Mouse (Mus musculus) activated CD4-positive, CD25-positive, alpha-beta regulatory T cell (primary cell): ENCODE measurements around the gene Kctd11. TPM values are rescaled to one million over a fixed set of nuclear protein-coding genes. Genes with fewer than 3 reads are reported as not detected.

Experiments
- polyA plus RNA-seq, 2 experiments: library from polyadenylated mRNA; unstranded; fragments of 100-300 nt; shearing (Covaris generic); gene quantifications; one replicate each; pipeline ENCODE4 v1.2.1; 2017

Kctd11 gene
- 1 to 10 TPM in 1 of 2 experiments, under 1 TPM in 1; 0.39 to 3.3 TPM for polyA plus RNA-seq

GRCm38 (mm10) chr11:69880853-69881603 is at the start of gene Kctd11:
Gene Kctd11 (minus strand): TSS chr11:69881406.

DNA sequence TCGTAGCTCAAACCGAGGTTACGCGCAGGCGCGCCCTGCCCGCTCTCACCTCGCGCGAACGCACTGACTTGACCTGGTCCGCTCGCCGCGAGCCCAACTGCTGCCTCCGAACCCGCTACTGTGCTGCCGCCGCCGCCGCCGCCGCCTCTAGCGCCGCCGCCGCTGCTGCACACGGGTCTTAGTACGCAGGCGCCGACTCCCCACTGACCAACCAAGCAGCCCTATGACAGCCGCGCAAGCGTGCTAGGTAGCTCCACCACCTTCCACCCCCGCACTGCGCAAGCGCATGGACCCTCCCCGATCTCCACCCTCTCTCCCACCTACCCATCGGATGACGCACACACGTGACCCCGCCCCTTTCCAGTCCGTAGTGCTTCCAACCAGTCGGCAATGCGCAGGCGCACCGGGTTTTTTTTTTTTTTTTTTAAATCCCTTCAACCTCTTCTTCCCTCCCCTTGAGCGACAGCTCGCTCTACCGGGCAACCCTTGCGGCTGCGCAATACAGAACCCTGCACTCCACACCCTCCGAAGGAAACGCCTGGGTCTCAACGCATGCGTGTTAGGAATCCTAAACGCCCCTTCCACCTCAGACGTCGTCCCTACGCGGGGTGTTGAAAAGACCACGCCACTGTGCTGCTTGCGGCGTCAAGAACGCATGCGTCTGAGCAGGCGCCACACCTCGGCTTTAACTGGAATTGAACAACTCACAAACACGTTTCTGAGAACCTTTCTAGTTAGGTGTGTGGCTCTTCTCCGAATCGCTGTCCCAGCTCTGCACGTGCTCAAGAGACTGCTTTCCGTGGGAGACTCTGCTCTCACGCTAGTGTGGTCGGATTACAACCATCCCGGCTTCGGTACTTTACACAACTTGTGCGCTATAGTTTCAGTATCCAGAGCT is 40.2 kb upstream of the Kctd11 start, which contains the start of gene Eif5a:
Gene Eif5a, minus strand, starts transcription at position 845 of the 898 bp plus-strand sequence.

GRCm38 (mm10) chr11:69913554-69914371 is 32.6 kb upstream of the Kctd11 start, which contains the start of gene Gps2:
Gene Gps2 (plus strand): TSS chr11:69913888.

DNA sequence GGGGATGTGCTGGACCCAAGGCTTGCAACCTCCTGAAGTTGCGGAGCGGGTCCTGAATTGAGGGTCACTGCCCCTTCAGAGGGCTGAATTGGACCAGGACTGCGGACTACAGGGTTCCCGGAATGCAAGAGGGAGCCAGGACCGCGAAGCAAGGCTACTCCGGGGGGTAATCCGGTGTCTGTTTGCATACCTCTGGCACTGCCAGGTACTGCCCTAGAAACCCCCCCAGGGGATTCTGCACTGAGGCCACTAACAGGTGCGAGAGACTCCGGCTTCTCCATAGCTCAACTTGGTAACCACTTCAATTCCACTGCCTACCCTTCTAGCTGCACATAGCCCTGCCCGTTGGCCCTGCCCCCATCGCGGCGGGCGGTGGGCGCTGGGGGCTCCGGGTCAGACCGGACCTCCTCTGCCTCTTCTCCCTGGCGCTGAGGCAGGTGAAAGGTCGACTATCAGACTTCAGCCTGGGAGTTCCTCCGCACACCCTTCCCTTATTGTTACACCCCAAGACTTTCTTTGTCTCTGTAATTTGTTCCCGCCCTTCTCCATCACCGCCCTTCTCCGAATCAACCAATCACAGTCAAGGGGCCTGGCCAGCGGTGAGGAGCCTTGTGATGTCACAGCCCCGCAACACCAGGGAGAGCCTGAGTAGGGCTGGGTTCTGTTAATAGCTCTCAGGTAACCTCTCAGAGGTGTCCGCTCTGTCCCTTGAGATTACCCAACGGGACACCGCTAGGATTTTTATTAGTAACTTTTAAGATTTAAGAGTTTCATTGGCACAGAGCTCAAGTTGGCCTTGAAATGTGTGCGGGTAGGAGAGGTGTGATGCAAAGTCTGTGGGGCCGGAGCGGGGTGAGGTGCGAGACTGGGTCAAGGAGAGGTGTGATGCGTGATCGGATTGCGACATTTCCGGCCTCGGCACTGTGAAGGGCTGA is 19.5 kb upstream of the Kctd11 start, which contains the start of the genes 2810408A11Rik and Neurl4:
Gene 2810408A11Rik, minus strand, starts transcription at position 517 of the 935 bp plus-strand sequence.
Gene Neurl4, plus strand, starts transcription at position 602 of the 935 bp plus-strand sequence.

DNA sequence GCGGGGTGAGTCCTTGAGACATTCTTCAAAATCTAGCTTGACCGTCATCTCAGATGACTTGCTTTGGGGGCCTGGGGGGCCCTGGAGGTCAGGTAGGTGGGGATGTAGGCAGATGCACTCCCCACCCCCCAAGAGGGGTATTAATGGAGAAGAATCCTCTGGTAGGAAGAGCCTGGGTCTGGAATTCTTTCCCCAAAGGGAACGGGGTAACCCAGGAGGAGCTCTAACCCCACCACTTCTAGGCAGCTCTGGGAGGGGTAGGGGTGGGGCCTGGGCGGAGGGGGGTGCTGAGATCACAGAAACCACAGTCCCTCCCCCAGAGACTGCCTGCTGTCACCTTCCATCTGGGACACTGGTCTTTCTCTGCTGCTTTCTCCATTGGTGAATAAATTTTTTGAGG is 14.1 kb upstream of the Kctd11 start, which contains the start of gene Acap1:
Gene Acap1, minus strand, starts transcription at position 249 of the 400 bp plus-strand sequence.

GRCm38 (mm10) chr11:69877878-69878277 is 3.3 kb downstream of the Kctd11 start, which contains the start of gene Tmem95:
Gene Tmem95 (minus strand): TSS chr11:69878018.

GRCm38 (mm10) chr11:69858113-69858998 is 22.9 kb downstream of the Kctd11 start, which contains the start of gene Tnk1:
Gene Tnk1 (minus strand): TSS chr11:69858730.

GRCm38 (mm10) chr11:69846198-69846680 is 35.0 kb downstream of the Kctd11 start, which contains the start of gene Plscr3:
Gene Plscr3 (plus strand): TSS chr11:69846376.

DNA sequence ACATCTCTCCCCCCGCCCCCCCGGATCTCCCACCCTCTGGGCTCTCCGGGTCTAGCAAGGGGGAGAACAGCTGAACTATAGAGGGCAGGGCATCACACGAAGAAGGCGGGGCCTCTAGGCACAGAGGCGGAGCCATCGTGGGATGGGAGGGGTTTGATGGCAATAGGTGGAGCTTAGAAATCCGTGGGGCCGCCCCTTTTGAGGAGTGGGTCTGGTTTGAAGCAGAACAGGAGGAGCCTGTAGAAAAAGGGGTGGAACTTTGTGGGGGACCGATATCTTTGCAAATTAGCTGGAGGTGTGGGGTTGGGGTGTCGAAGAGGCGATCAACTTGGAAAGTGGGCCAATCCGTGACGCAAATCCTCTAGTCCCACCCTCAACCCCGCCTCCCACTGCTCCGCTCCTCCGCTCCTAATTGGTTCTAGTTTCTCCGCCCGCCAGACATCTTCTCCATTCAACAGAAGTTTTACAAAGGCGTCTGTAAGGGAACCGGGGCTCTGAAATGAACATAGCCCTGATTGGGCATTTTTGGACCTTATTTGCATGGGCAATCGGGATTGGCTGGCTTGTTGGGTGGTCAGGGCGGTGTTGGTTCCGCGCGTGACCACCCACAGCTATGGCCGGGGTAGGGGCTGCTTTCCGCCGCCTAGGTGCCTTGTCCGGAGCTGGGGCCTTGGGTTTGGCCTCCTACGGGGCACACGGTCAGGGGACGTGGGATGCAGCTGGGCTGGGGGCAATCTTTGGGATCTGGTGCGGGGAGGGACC is 43.1 kb downstream of the Kctd11 start, which contains the start of gene Tmem256:
Gene Tmem256, plus strand, starts transcription at position 563 of the 762 bp plus-strand sequence.

GRCm38 (mm10) chr11:69837604-69837951 is 43.6 kb downstream of the Kctd11 start, which contains the start of gene Nlgn2:
Gene Nlgn2 (minus strand): TSS chr11:69837784.

Other genes with a start within 250 kb of the Kctd11 start
- 10 to 100 TPM; 49.1 to 52.6 TPM for gene Fxr2, start 248.4 kb downstream of the Kctd11 start, polyA plus RNA-seq
- not detected for gene Sox15, start 226.1 kb downstream of the Kctd11 start, polyA plus RNA-seq
- 10 to 100 TPM; 78.8 to 82.1 TPM for gene Mpdu1, start 218.8 kb downstream of the Kctd11 start, polyA plus RNA-seq
- 10 to 100 TPM in 1 of 2 experiments, 1 to 10 TPM in 1; 5.9 to 15.7 TPM for gene Cd68, start 215.3 kb downstream of the Kctd11 start, polyA plus RNA-seq
- 100 to 1,000 TPM; 550 to 657 TPM for gene Eif4a1, start 209.0 kb downstream of the Kctd11 start, polyA plus RNA-seq
- 10 to 100 TPM; 47.4 to 49.1 TPM for gene Senp3, start 199.3 kb downstream of the Kctd11 start, polyA plus RNA-seq
- gene Tnfsf13, start 195.6 kb downstream of the Kctd11 start, polyA plus RNA-seq = under 1 TPM; 0.13 to 0.34 TPM
- under 1 TPM; 0.31 to 0.42 TPM for gene Tnfsf12, start 185.6 kb downstream of the Kctd11 start, polyA plus RNA-seq
- gene Tnfsfm13, start 185.3 kb downstream of the Kctd11 start, polyA plus RNA-seq = under 1 TPM; 0.08 to 0.44 TPM
- 10 to 100 TPM; 30.9 to 45.6 TPM for gene Polr2a, start 122.8 kb downstream of the Kctd11 start, polyA plus RNA-seq
- not detected for gene Slc35g3, start 119.4 kb downstream of the Kctd11 start, polyA plus RNA-seq
- 1 to 10 TPM; 4.9 to 5.8 TPM for gene Zbtb4, start 115.5 kb downstream of the Kctd11 start, polyA plus RNA-seq
- gene Chrnb1, start 85.5 kb downstream of the Kctd11 start, polyA plus RNA-seq = 1 to 10 TPM; 1.6 to 3.6 TPM
- gene Fgf11, start 79.5 kb downstream of the Kctd11 start, polyA plus RNA-seq = not detected
- gene Tmem102, start 75.8 kb downstream of the Kctd11 start, polyA plus RNA-seq = under 1 TPM in 1 of 2 experiments, not detected in 1; 0.38 TPM
- gene Gm39566, start 66.1 kb downstream of the Kctd11 start, polyA plus RNA-seq = not detected
- not detected for gene Spem2, start 62.9 kb downstream of the Kctd11 start, polyA plus RNA-seq
- not detected for gene Spem1, start 59.2 kb downstream of the Kctd11 start, polyA plus RNA-seq
- under 1 TPM; 0.24 to 0.34 TPM for gene Nlgn2, start 43.6 kb downstream of the Kctd11 start, polyA plus RNA-seq
- gene Tmem256, start 42.9 kb downstream of the Kctd11 start, polyA plus RNA-seq = 100 to 1,000 TPM; 109 to 131 TPM
- gene Plscr3, start 35.0 kb downstream of the Kctd11 start, polyA plus RNA-seq = 10 to 100 TPM; 19.0 to 36.8 TPM
- gene Tnk1, start 22.7 kb downstream of the Kctd11 start, polyA plus RNA-seq = not detected
- not detected for gene Tmem95, start 3.4 kb downstream of the Kctd11 start, polyA plus RNA-seq
- gene Acap1, start 14.1 kb upstream of the Kctd11 start, polyA plus RNA-seq = 100 to 1,000 TPM; 299 to 487 TPM
- gene 2810408A11Rik, start 19.6 kb upstream of the Kctd11 start, polyA plus RNA-seq = 1 to 10 TPM; 1.5 to 4.2 TPM
- 1 to 10 TPM; 5.2 to 6.2 TPM for gene Neurl4, start 19.7 kb upstream of the Kctd11 start, polyA plus RNA-seq
- 100 to 1,000 TPM; 148 to 174 TPM for gene Gps2, start 32.5 kb upstream of the Kctd11 start, polyA plus RNA-seq
- 1,000 to 10,000 TPM; 1,226 to 1,635 TPM for gene Eif5a, start 40.6 kb upstream of the Kctd11 start, polyA plus RNA-seq
- not detected for gene Ybx2, start 54.4 kb upstream of the Kctd11 start, polyA plus RNA-seq
- not detected for gene Slc2a4, start 66.8 kb upstream of the Kctd11 start, polyA plus RNA-seq
- under 1 TPM in 1 of 2 experiments, not detected in 1; 0.49 TPM for gene Cldn7, start 83.4 kb upstream of the Kctd11 start, polyA plus RNA-seq
- 100 to 1,000 TPM in 1 of 2 experiments, 10 to 100 TPM in 1; 88.2 to 126 TPM for gene Ctdnep1, start 99.8 kb upstream of the Kctd11 start, polyA plus RNA-seq
- gene Elp5, start 101.1 kb upstream of the Kctd11 start, polyA plus RNA-seq = 100 to 1,000 TPM in 1 of 2 experiments, 10 to 100 TPM in 1; 57.5 to 119 TPM
- 100 to 1,000 TPM; 433 to 450 TPM for gene Gabarap, start 109.7 kb upstream of the Kctd11 start, polyA plus RNA-seq
- gene Phf23, start 114.4 kb upstream of the Kctd11 start, polyA plus RNA-seq = 10 to 100 TPM; 80.2 to 94.0 TPM
- gene Dvl2, start 119.2 kb upstream of the Kctd11 start, polyA plus RNA-seq = 10 to 100 TPM; 14.2 to 22.1 TPM
- 100 to 1,000 TPM; 104 to 130 TPM for gene Acadvl, start 134.0 kb upstream of the Kctd11 start, polyA plus RNA-seq
- 1 to 10 TPM; 5.6 to 5.7 TPM for gene Dlg4, start 135.5 kb upstream of the Kctd11 start, polyA plus RNA-seq
- not detected for gene Asgr1, start 172.7 kb upstream of the Kctd11 start, polyA plus RNA-seq
- not detected for gene Asgr2, start 211.2 kb upstream of the Kctd11 start, polyA plus RNA-seq
- under 1 TPM; 0.32 to 0.76 TPM for gene Mgl2, start 248.9 kb upstream of the Kctd11 start, polyA plus RNA-seq